7 mouse cellular contexts compared by ENCODE assay signal in the genomic region with DNA sequence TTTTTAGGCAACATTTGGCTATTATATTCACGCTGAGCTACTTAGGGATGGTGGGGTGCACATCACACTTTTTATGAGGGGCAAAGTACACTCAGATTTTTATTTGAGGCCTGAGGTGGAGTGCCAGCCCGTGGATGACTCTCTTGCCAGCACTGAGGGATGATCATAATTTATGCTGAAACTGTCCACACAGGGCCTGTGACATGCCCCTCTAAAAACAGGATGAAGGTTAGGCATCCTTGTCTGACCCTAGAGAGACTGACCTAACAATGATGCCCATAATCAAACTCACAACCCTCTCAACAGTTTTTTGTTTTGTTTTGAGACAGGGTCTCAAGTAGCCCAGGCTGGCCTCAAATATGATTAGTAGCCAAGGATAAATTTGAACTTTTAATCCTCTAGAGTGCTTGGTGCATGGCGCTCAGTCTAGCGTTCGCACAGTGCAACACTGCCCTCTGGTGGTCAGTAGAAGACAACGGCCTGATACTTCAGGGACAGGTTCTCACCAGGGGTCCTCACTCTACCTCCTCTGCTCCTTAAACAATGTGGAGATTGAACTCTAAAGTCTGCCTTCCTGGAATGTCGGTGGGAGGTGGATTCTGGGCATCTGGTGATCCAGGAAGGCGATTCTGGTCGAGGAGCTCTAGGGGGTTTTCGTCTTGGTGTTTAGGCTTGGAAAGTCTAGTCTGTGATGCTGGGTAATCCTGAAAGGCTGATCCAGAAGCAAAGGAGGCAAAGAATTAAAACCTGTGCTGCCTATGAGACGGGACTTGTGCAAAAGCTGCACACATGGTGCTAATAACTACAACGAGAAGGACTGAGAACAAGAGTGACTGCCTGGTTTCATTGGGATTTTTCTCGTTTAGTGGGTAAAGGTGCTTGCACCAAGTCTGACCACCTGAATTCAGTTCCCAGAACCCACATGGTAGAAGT. TPM values are rescaled to one million over a fixed set of nuclear protein-coding genes. Genes with fewer than 3 reads are reported as not detected.
DNase-seq lines count a peak whose midpoint lies in the region; ATAC-seq and TF ChIP-seq lines count a peak whose summit lies in the region.

No protein-coding gene starts in this region.

- peak; percentile 50 for DNase-seq in Muller cell, postnatal 12 days (ENCODE audit: inconsistent ontology term)
- peak; percentile 71 for DNase-seq in c-Kit-positive CD71-negative TER-119-negative erythroid progenitor cells, embryonic 14.5 days (ENCODE audit: low read depth)
- DNase-seq in forebrain, embryonic 10.5 days (ENCODE audit: extremely low spot score, low spot score): peak; percentile 77
- DNase-seq in left cerebral cortex, postnatal 14 days (ENCODE audit: low spot score in 2 of 2): peak; percentile 49 to 78

- H3K4me2 ChIP-seq in hindbrain, embryonic 15.5 days: no peak overlapping the region
- no peak overlapping the region for H3K4me2 ChIP-seq in midbrain, embryonic 12.5 days (replicated peaks)

- TF ChIP-seq POLR2A in small intestine, adult 2 months (IDR thresholded peaks at IDR 0.05; ENCODE audit: low read depth, low read length): 0 out of 2 replicates have a peak, but pooled peaks have one; percentile 16

- H3K27ac ChIP-seq in forebrain, embryonic 10.5 days: no peak overlapping the region
- no peak overlapping the region for H3K27ac ChIP-seq in hindbrain, embryonic 15.5 days (replicated peaks)
- H3K27ac ChIP-seq in midbrain, embryonic 12.5 days (replicated peaks): no peak overlapping the region
- H3K27ac ChIP-seq in small intestine, adult 2 months (ENCODE audit: insufficient read depth, low read depth, low read length): no peak overlapping the region

- peaks cover 14% of the 10 kb centered on the region for H3K4me1 ChIP-seq in forebrain, embryonic 10.5 days
- H3K4me1 ChIP-seq in hindbrain, embryonic 15.5 days (replicated peaks): no peaks in the 10 kb centered on the region
- H3K4me1 ChIP-seq in midbrain, embryonic 12.5 days: 0 out of 2 replicates have a peak, but pooled peaks cover 4% of the 10 kb centered on the region
- H3K4me1 ChIP-seq in small intestine, adult 2 months (ENCODE audit: control insufficient read depth, insufficient read depth, insufficient read length, low read length): no peaks in the 10 kb centered on the region

- no peaks in the 10 kb centered on the region for H3K9me3 ChIP-seq in forebrain, embryonic 10.5 days
- H3K9me3 ChIP-seq in hindbrain, embryonic 15.5 days: no peaks in the 10 kb centered on the region
- H3K9me3 ChIP-seq in midbrain, embryonic 12.5 days: no peaks in the 10 kb centered on the region

- no peaks in the 10 kb centered on the region for H3K36me3 ChIP-seq in forebrain, embryonic 10.5 days (replicated peaks)
- no peaks in the 10 kb centered on the region for H3K36me3 ChIP-seq in hindbrain, embryonic 15.5 days
- no peaks in the 10 kb centered on the region for H3K36me3 ChIP-seq in midbrain, embryonic 12.5 days
- H3K36me3 ChIP-seq in small intestine, adult 2 months (ENCODE audit: control insufficient read depth, insufficient read depth, low read length): no peaks in the 10 kb centered on the region

- ATAC-seq in hindbrain, embryonic 15.5 days (ENCODE audit: low FRiP score, low read depth): peak; percentile 89
- ATAC-seq in midbrain, embryonic 12.5 days (ENCODE audit: low FRiP score, low read depth): peak; percentile 87

- intact Hi-C loops in left cerebral cortex, postnatal 14 days (cut with DNase I): loop anchor here (2.0 to 10.0 kb wide), 4 partner anchors 30 to 672 kb away; partner anchors contain the start of gene Hsd17b3

- H3K27me3 ChIP-seq in forebrain, embryonic 10.5 days (ENCODE audit: poor library complexity, severe bottlenecking): peaks cover 39% of the 10 kb centered on the region
- H3K27me3 ChIP-seq in hindbrain, embryonic 15.5 days: peaks cover 5% of the 10 kb centered on the region; the same call in 1 of the 2 replicates
- peaks cover 47% of the 10 kb centered on the region for H3K27me3 ChIP-seq in midbrain, embryonic 12.5 days
- no peaks in the 10 kb centered on the region; the same call in 1 of the 2 replicates for H3K27me3 ChIP-seq in small intestine, adult 2 months (ENCODE audit: control insufficient read depth, insufficient read depth, low read length)

- peak; percentile 94; the same call in 1 of the 2 replicates for TF ChIP-seq CTCF in small intestine, adult 2 months (IDR thresholded peaks at IDR 0.05; ENCODE audit: extremely low read depth, insufficient read length, insufficient replicate concordance, low read depth, low read length)

- WGBS in forebrain, embryonic 10.5 days: 21% methylated on average over 13 of the region's 13 CpGs
- WGBS in hindbrain, embryonic 15.5 days: 25% methylated on average over 13 of the region's 13 CpGs
- WGBS in midbrain, embryonic 12.5 days: 18% methylated on average over 13 of the region's 13 CpGs
- 25% methylated on average over 13 of the region's 13 CpGs for WGBS in small intestine, adult 2 months

- no peak overlapping the region for H3K9ac ChIP-seq in hindbrain, embryonic 15.5 days
- no peak overlapping the region for H3K9ac ChIP-seq in midbrain, embryonic 12.5 days (replicated peaks)

- H3K4me3 ChIP-seq in forebrain, embryonic 10.5 days: no peak overlapping the region
- H3K4me3 ChIP-seq in hindbrain, embryonic 15.5 days: no peak overlapping the region
- no peak overlapping the region for H3K4me3 ChIP-seq in midbrain, embryonic 12.5 days
- H3K4me3 ChIP-seq in small intestine, adult 2 months (ENCODE audit: low read depth, low read length): no peak overlapping the region

RNA-seq across cellular contexts. Expression of gene Hsd17b3, which starts 52.7 kb away (rescaled TPM):
- 0.17 TPM in 1 of 2 replicates, not detected in the other for polyA plus RNA-seq in forebrain, embryonic 10.5 days (2016; fragmentation: Nextera tagmentation; extraction: Ambion mirVana)
- not detected in 2 replicates for polyA plus RNA-seq in hindbrain, embryonic 15.5 days (2015; fragmentation: Nextera tagmentation; extraction: Ambion mirVana)
- not detected for total RNA-seq in left cerebral cortex, postnatal 14 days (2021)
- polyA plus RNA-seq in midbrain, embryonic 12.5 days (2016; fragmentation: Nextera tagmentation; extraction: Ambion mirVana): 0.51 TPM in 1 of 2 replicates, not detected in the other
- not detected in 2 replicates for polyA plus RNA-seq in small intestine, adult 2 months (2012; rRNA removed)
